10 mouse cellular contexts compared by ENCODE assay signal in the genomic region with DNA sequence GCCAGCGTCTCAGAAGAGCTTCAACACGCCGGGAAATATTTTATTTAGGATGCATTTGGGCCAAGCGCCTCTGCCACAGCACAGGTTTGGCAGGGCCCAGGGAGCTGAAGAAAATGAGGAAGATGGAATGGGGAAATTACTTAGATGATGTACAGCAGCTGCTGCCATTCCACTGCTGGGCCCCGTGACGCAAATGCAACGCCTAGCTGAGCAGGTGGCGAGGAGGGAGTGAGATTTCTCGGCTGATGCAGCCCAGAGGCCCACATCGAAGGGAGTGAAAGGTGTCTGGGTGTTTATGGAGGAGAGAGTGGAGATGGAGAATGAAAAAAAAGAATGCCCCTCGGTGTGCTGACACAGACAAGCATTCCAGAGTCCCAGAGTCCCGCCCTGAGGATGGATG. TPM values are rescaled to one million over a fixed set of nuclear protein-coding genes. Genes with fewer than 3 reads are reported as not detected.
DNase-seq lines count a peak whose midpoint lies in the region; ATAC-seq and TF ChIP-seq lines count a peak whose summit lies in the region.
"Had no signal": no experiment of that assay in that cellular context is flagged by ENCODE, and none has a peak within 500 bp of the region (broad histone marks: within the 10 kb centered on the region; RNA-seq: fewer than 3 reads in every experiment).

No protein-coding gene starts in this region.

- no peaks in the 10 kb centered on the region for H3K36me3 ChIP-seq in forebrain, embryonic 14.5 days (ENCODE audit: control insufficient read depth, insufficient read depth, low read length)
- no peaks in the 10 kb centered on the region for H3K36me3 ChIP-seq in forebrain, embryonic 10.5 days (replicated peaks)
- H3K36me3 ChIP-seq in kidney, postnatal 0 days (ENCODE audit: insufficient read depth, low read length), result no peaks in the 10 kb centered on the region

- H3K4me3 ChIP-seq in forebrain, embryonic 14.5 days (ENCODE audit: low read depth, low read length), result no peak overlapping the region
- H3K4me3 ChIP-seq in forebrain, embryonic 10.5 days, result no peak overlapping the region
- no peak overlapping the region for H3K4me3 ChIP-seq in kidney, postnatal 0 days (replicated peaks; ENCODE audit: low read depth, low read length)

- 77% methylated on average over 12 of the region's 12 CpGs for WGBS in forebrain, embryonic 14.5 days
- WGBS in forebrain, embryonic 10.5 days, result 82% methylated on average over 12 of the region's 12 CpGs
- WGBS in kidney, postnatal 0 days, result 26% methylated on average over 12 of the region's 12 CpGs

- no peak overlapping the region for H3K4me2 ChIP-seq in forebrain, embryonic 14.5 days (ENCODE audit: low read length)
- H3K4me2 ChIP-seq in kidney, postnatal 0 days (ENCODE audit: low read length), result no peak overlapping the region

- no peak for TF ChIP-seq CTCF in kidney, postnatal 0 days (IDR thresholded peaks at IDR 0.05; ENCODE audit: low read depth)

- H3K9ac ChIP-seq in forebrain, embryonic 14.5 days (ENCODE audit: low read length), result no peak overlapping the region
- no peak overlapping the region for H3K9ac ChIP-seq in kidney, postnatal 0 days (ENCODE audit: low read depth, low read length)
- H3K9ac ChIP-seq: liver, embryonic 14.5 days had no signal

- ATAC-seq in forebrain, embryonic 14.5 days, result no peak
- ATAC-seq in kidney, postnatal 0 days (replicated peaks; ENCODE audit: low FRiP score, low read depth), result peak; percentile 40; the same call in 1 of the 2 replicates
- ATAC-seq in granulocyte monocyte progenitor cell, adult 5-6 weeks (replicated peaks; ENCODE audit: poor library complexity, severe bottlenecking), result peak; percentile 94
- ATAC-seq in monocyte, adult 5-6 weeks (replicated peaks; ENCODE audit: insufficient number of reproducible peaks, low FRiP score, low TSS enrichment, poor library complexity, severe bottlenecking), result peak; percentile 93

- no peaks in the 10 kb centered on the region for H3K9me3 ChIP-seq in forebrain, embryonic 14.5 days (replicated peaks; ENCODE audit: control insufficient read depth, low read length)
- no peaks in the 10 kb centered on the region for H3K9me3 ChIP-seq in forebrain, embryonic 10.5 days
- H3K9me3 ChIP-seq in kidney, postnatal 0 days (replicated peaks; ENCODE audit: low read length), result no peaks in the 10 kb centered on the region

- peak; percentile 8 for DNase-seq in forebrain, embryonic 14.5 days (ENCODE audit: low spot score)
- no peak for DNase-seq in forebrain, embryonic 10.5 days (ENCODE audit: extremely low spot score, low spot score)
- peak; percentile 87 for DNase-seq in kidney, postnatal 0 days (ENCODE audit: low spot score)
- no peak for DNase-seq in kidney, adult 8-10 months
- no peak for DNase-seq in urinary bladder, adult 18-20 months (ENCODE audit: low spot score in 2 of 2)
- DNase-seq in cerebellum, postnatal 14 days, result no peak
- DNase-seq: cerebellum, adult 9-10 months had no signal

- no peak overlapping the region for H3K27ac ChIP-seq in forebrain, embryonic 14.5 days (ENCODE audit: low read depth, low read length)
- H3K27ac ChIP-seq in forebrain, embryonic 10.5 days, result no peak overlapping the region
- peak overlapping the region; percentile 70; the same call in 1 of the 2 replicates for H3K27ac ChIP-seq in kidney, postnatal 0 days
- H3K27ac ChIP-seq: liver, embryonic 14.5 days had no signal

- no peaks in the 10 kb centered on the region for H3K4me1 ChIP-seq in forebrain, embryonic 14.5 days (ENCODE audit: control insufficient read depth, insufficient read depth, low read length)
- H3K4me1 ChIP-seq in forebrain, embryonic 10.5 days, result peaks cover 31% of the 10 kb centered on the region
- H3K4me1 ChIP-seq in kidney, postnatal 0 days (replicated peaks; ENCODE audit: insufficient read depth, low read length), result peaks cover 40% of the 10 kb centered on the region

- no peaks in the 10 kb centered on the region for H3K27me3 ChIP-seq in forebrain, embryonic 14.5 days (replicated peaks; ENCODE audit: control insufficient read depth, insufficient read depth, low read length)
- H3K27me3 ChIP-seq in forebrain, embryonic 10.5 days (ENCODE audit: poor library complexity, severe bottlenecking), result no peaks in the 10 kb centered on the region
- no peaks in the 10 kb centered on the region for H3K27me3 ChIP-seq in kidney, postnatal 0 days (ENCODE audit: insufficient read depth, low read length)

RNA-seq across cellular contexts. Expression of a gene that starts 56.8 kb away (rescaled TPM):
- 29.8 and 36.7 TPM in 2 replicates for polyA plus RNA-seq in forebrain, embryonic 14.5 days (2014; fragmentation: Nextera tagmentation; extraction: Ambion mirVana)
- 47.6 and 48.0 TPM in 2 replicates for polyA plus RNA-seq in forebrain, embryonic 10.5 days (2016; fragmentation: Nextera tagmentation; extraction: Ambion mirVana)
- polyA plus RNA-seq in kidney, postnatal 0 days (2015; fragmentation: Nextera tagmentation; extraction: Ambion mirVana), result 45.6 and 47.1 TPM in 2 replicates
- total RNA-seq in granulocyte monocyte progenitor cell, adult 5-6 weeks (2014; fragmentation: Nextera tagmentation), result 27.0 and 27.9 TPM in 2 replicates
- 24.9 and 42.3 TPM in 2 replicates for total RNA-seq in granulocyte monocyte progenitor cell, adult 5-6 weeks (2017)
- total RNA-seq in monocyte, adult 5-6 weeks (2017), result 60.3 to 91.9 TPM (median 84.4 TPM) in 3 replicates

Comparison
In these comparisons a context has a peak if more than half of its experiments do, and no peak if none do; other contexts are left out.
1. DNase-seq: peak in forebrain, embryonic 14.5 days (single experiment) and kidney, postnatal 0 days (single experiment); none in forebrain, embryonic 10.5 days (single experiment), kidney, adult 8-10 months (0 of 2), urinary bladder, adult 18-20 months (0 of 2) and cerebellum, postnatal 14 days (0 of 2).